Mouse (Mus musculus) MEL (cell line): ENCODE results near the gene Inppl1. TPM values are rescaled to one million over a fixed set of nuclear protein-coding genes. Genes with fewer than 3 reads are reported as not detected.

ENCODE experiments used
- DNase-seq: peaks from one replicate; pipeline ENCODE4 v3.0.0; 2011; ENCODE audit warnings: low read depth, low spot score
- H3K27ac ChIP-seq: 2 replicates; pipeline ENCODE4 v1.5.1; 2012; ENCODE audit warnings: low read depth, mild to moderate bottlenecking, control low read depth, low read length, moderate library complexity; ENCODE audit not compliant: control insufficient read depth
- H3K27me3 ChIP-seq, 2 experiments: fragments of 150-350 bp in 1 of 2; sonication (generic) in 1 of 2; 2 replicates each; pipeline ENCODE4 v1.6.1; 2012; ENCODE audit warnings: low read length in 2 of 2, mild to moderate bottlenecking in 2 of 2, improper control_type of control experiment in 1 of 2, moderate library complexity in 1 of 2; ENCODE audit not compliant: insufficient read depth in 2 of 2, control insufficient read depth in 1 of 2
- H3K36me3 ChIP-seq, 2 experiments: 2 replicates each; pipeline ENCODE4 v1.6.1; 2012 to 2014; ENCODE audit warnings: low read length in 2 of 2, improper control_type of control experiment in 1 of 2, inconsistent platforms in 1 of 2, mild to moderate bottlenecking in 1 of 2; ENCODE audit not compliant: insufficient read depth in 2 of 2, control insufficient read depth in 1 of 2
- H3K4me1 ChIP-seq, 2 experiments: fragments of 150-350 bp in 1 of 2; sonication (generic) in 1 of 2; 2 replicates each; pipeline ENCODE4 v1.6.1; 2012; ENCODE audit warnings: low read length in 2 of 2, improper control_type of control experiment in 1 of 2, mild to moderate bottlenecking in 1 of 2; ENCODE audit not compliant: insufficient read depth in 2 of 2, control insufficient read depth in 1 of 2
- H3K4me3 ChIP-seq, 2 experiments: fragments of 150-350 bp in 1 of 2; sonication (generic) in 1 of 2; 2 replicates each; pipeline ENCODE4 v1.5.1; 2012; ENCODE audit warnings: low read depth in 2 of 2, low read length in 2 of 2, mild to moderate bottlenecking in 2 of 2, moderate library complexity in 2 of 2, control low read depth in 1 of 2, improper control_type of control experiment in 1 of 2; ENCODE audit not compliant: control insufficient read depth in 1 of 2, insufficient read depth in 1 of 2
- H3K79me2 ChIP-seq: 2 replicates; pipeline ENCODE4 v1.6.1; 2012; ENCODE audit warnings: mild to moderate bottlenecking, low read length, moderate library complexity; ENCODE audit not compliant: control insufficient read depth, poor library complexity, insufficient read depth
- H3K9ac ChIP-seq: 2 replicates; pipeline ENCODE4 v1.6.1; 2012; ENCODE audit warnings: low read depth, mild to moderate bottlenecking, control low read depth, low read length, moderate library complexity; ENCODE audit not compliant: control insufficient read depth, poor library complexity, severe bottlenecking
- H3K9me3 ChIP-seq: fragments of 150-350 bp; sonication (generic); replicated peaks from 2 replicates; pipeline ENCODE4 v1.6.1; 2012; ENCODE audit warnings: mild to moderate bottlenecking, low read length, improper control_type of control experiment, moderate library complexity; ENCODE audit not compliant: insufficient read depth
- BHLHE40 ChIP-seq: IDR thresholded peaks from 2 replicates; pipeline ENCODE4 v1.6.1; 2012; ENCODE audit warnings: low read depth, mild to moderate bottlenecking, inconsistent platforms, low read length, improper control_type of control experiment, borderline replicate concordance
- CTCF ChIP-seq, 3 experiments: IDR thresholded peaks in 2 of 3; conservative IDR thresholded peaks in 1 of 3; 2 replicates each; pipeline ENCODE4 v1.5.1; 2011 to 2012; ENCODE audit warnings: low read length in 3 of 3, low read depth in 2 of 3, mild to moderate bottlenecking in 2 of 3, improper control_type of control experiment in 1 of 3, inconsistent platforms in 1 of 3, mixed read lengths in 1 of 3, moderate library complexity in 1 of 3; ENCODE audit not compliant: control insufficient read depth in 1 of 3, insufficient read depth in 1 of 3, poor library complexity in 1 of 3, severe bottlenecking in 1 of 3
- E2F4 ChIP-seq: IDR thresholded peaks from 2 replicates; pipeline ENCODE4 v1.6.1; 2011; ENCODE audit warnings: low read depth, low read length, improper control_type of control experiment, borderline replicate concordance
- ELF1 ChIP-seq: IDR thresholded peaks from 2 replicates; pipeline ENCODE4 v1.6.1; 2014; ENCODE audit warnings: low read depth, mild to moderate bottlenecking, inconsistent platforms, low read length, improper control_type of control experiment, moderate library complexity
- GABPA ChIP-seq: IDR thresholded peaks from 2 replicates; pipeline ENCODE4 v1.6.1; 2012; ENCODE audit warnings: low read depth, mild to moderate bottlenecking, inconsistent platforms, low read length, improper control_type of control experiment, moderate library complexity
- JUND ChIP-seq: IDR thresholded peaks from 2 replicates; pipeline ENCODE4 v1.6.1; 2011; ENCODE audit warnings: low read depth, mild to moderate bottlenecking, improper control_type of control experiment, low read length
- KAT2A ChIP-seq: conservative IDR thresholded peaks from 2 replicates; pipeline ENCODE4 v1.6.1; 2012; ENCODE audit warnings: low read depth, low read length, improper control_type of control experiment, inconsistent platforms
- MAX ChIP-seq: IDR thresholded peaks from 2 replicates; pipeline ENCODE4 v1.6.1; 2011; ENCODE audit warnings: low read length, improper control_type of control experiment
- MXI1 ChIP-seq: IDR thresholded peaks from 2 replicates; pipeline ENCODE4 v1.6.1; 2011; ENCODE audit warnings: mild to moderate bottlenecking, low read depth, low read length, improper control_type of control experiment
- MYC ChIP-seq: IDR thresholded peaks from 2 replicates; pipeline ENCODE4 v1.6.1; 2011; ENCODE audit warnings: low read depth, mild to moderate bottlenecking, low read length, improper control_type of control experiment, moderate library complexity
- NELFE ChIP-seq: IDR thresholded peaks from 2 replicates; pipeline ENCODE4 v1.6.1; 2011; ENCODE audit warnings: low read depth, low read length, improper control_type of control experiment
- POLR2A ChIP-seq, 2 experiments: IDR thresholded peaks; 2 replicates each; pipeline ENCODE4 v1.6.1; 2011 to 2012; ENCODE audit warnings: low read length in 2 of 2, mild to moderate bottlenecking in 2 of 2, control low read depth in 1 of 2, improper control_type of control experiment in 1 of 2, low read depth in 1 of 2, moderate library complexity in 1 of 2; ENCODE audit not compliant: control insufficient read depth in 1 of 2, insufficient read depth in 1 of 2, poor library complexity in 1 of 2
- POLR2AphosphoS2 ChIP-seq: IDR thresholded peaks from 2 replicates; pipeline ENCODE4 v1.6.1; 2011; ENCODE audit warnings: low read length, improper control_type of control experiment
- RAD21 ChIP-seq: IDR thresholded peaks from 2 replicates; pipeline ENCODE4 v1.6.1; 2011; ENCODE audit warnings: mild to moderate bottlenecking, low read depth, low read length, improper control_type of control experiment
- RCOR1 ChIP-seq: IDR thresholded peaks from 2 replicates; pipeline ENCODE4 v1.6.1; 2012; ENCODE audit warnings: low read depth, mild to moderate bottlenecking, inconsistent platforms, low read length, improper control_type of control experiment
- SIN3A ChIP-seq: IDR thresholded peaks from 2 replicates; pipeline ENCODE4 v1.6.1; 2012; ENCODE audit warnings: low read length, improper control_type of control experiment, inconsistent platforms
- SMC3 ChIP-seq: IDR thresholded peaks from 2 replicates; pipeline ENCODE4 v1.6.1; 2011; ENCODE audit warnings: low read depth, low read length, improper control_type of control experiment
- UBTF ChIP-seq: IDR thresholded peaks from 2 replicates; pipeline ENCODE4 v1.6.1; 2012; ENCODE audit warnings: low read depth, mild to moderate bottlenecking, inconsistent platforms, low read length, improper control_type of control experiment, moderate library complexity, borderline replicate concordance; ENCODE audit not compliant: insufficient read depth
- USF1 ChIP-seq: IDR thresholded peaks from 2 replicates; pipeline ENCODE4 v1.6.1; 2014; ENCODE audit warnings: low read depth, mild to moderate bottlenecking, inconsistent platforms, low read length, improper control_type of control experiment, moderate library complexity
- USF2 ChIP-seq, 2 experiments: IDR thresholded peaks; 2 replicates each; pipeline ENCODE4 v1.6.1; 2011 to 2012; ENCODE audit warnings: improper control_type of control experiment in 2 of 2, low read length in 2 of 2, borderline replicate concordance in 1 of 2, inconsistent platforms in 1 of 2, low read depth in 1 of 2, mild to moderate bottlenecking in 1 of 2; ENCODE audit not compliant: insufficient read depth in 1 of 2
- ZC3H11A ChIP-seq: IDR thresholded peaks from 2 replicates; pipeline ENCODE4 v1.6.1; 2012; ENCODE audit warnings: low read depth, mild to moderate bottlenecking, inconsistent platforms, low read length, improper control_type of control experiment
- ZKSCAN1 ChIP-seq: IDR thresholded peaks from 2 replicates; pipeline ENCODE4 v1.6.1; 2012; ENCODE audit warnings: low read depth, mild to moderate bottlenecking, inconsistent platforms, low read length, improper control_type of control experiment, moderate library complexity
- ZMIZ1 ChIP-seq: IDR thresholded peaks from 2 replicates; pipeline ENCODE4 v1.6.1; 2012; ENCODE audit warnings: low read depth, mild to moderate bottlenecking, inconsistent platforms, low read length, improper control_type of control experiment, moderate library complexity
- ZNF384 ChIP-seq: IDR thresholded peaks from 2 replicates; pipeline ENCODE4 v1.6.1; 2012; ENCODE audit warnings: low read depth, mild to moderate bottlenecking, inconsistent platforms, low read length, improper control_type of control experiment
- polyA plus RNA-seq, 2 experiments: library from polyadenylated mRNA; stranded (reverse) in 1 of 2; unstranded in 1 of 2; fragments of >175 nt in 1 of 2; fragments of >200 nt in 1 of 2; gene quantifications; 2 replicates each; pipeline versions ENCODE4 v1.2.1 to v1.2.4; 2012; ENCODE audit warnings: low replicate concordance in 2 of 2, low read depth in 1 of 2; ENCODE audit not compliant: insufficient read length in 2 of 2, insufficient read depth in 1 of 2, missing spikeins in 1 of 2
- total RNA-seq: library from RNA; depleted of rRNA; stranded (reverse); fragments of 300-350 nt; gene quantifications from 2 replicates; pipeline ENCODE4 v1.2.3, GENCODE M21; 2012

The Inppl1 gene
- total and polyA plus RNA-seq, 3 experiments, result 9.5 to 31.3 TPM; not detected in 1

- Histone ChIP-seq H3K36me3 (no peaks in the 10 kb centered on the region), H3K9me3 (no peaks in the 10 kb centered on the region), H3K4me1 (0 out of 4 replicates have a peak, but pooled peaks cover 0 to 5% of the 10 kb centered on the region in 2 experiments), H3K79me2 (peaks cover 3% of the 10 kb centered on the region; the same call in 1 of the 2 replicates), H3K27me3 (no peaks in the 10 kb centered on the region), H3K27ac (no peak overlapping the region), H3K9ac (no peak overlapping the region), H3K4me3 (no peak overlapping the region)
- DNase-seq, result no peak
- no peak for TF ChIP-seq SMC3
- no peak for TF ChIP-seq MAX
- TF ChIP-seq KAT2A, result no peak
- no peak for TF ChIP-seq ELF1
- TF ChIP-seq RCOR1, result no peak
- no peak for TF ChIP-seq MYC
- no peak for TF ChIP-seq ZMIZ1
- TF ChIP-seq ZNF384, result no peak
- TF ChIP-seq GABPA, result no peak
- TF ChIP-seq ZKSCAN1, result no peak
- no peak for TF ChIP-seq UBTF
- no peak for TF ChIP-seq MXI1
- no peak for TF ChIP-seq NELFE
- no peak for TF ChIP-seq JUND
- no peak for TF ChIP-seq E2F4
- no peak for TF ChIP-seq USF1
Measured at GRCm38 (mm10) chr7:101834903-101835302, 3.1 kb downstream of the Inppl1 start.

GRCm38 (mm10) chr7:101833916-101834584, 4.0 kb downstream of the Inppl1 start:
- peaks cover 3% of the 10 kb centered on the region; the same call in 1 of the 2 replicates for H3K79me2 ChIP-seq
- H3K36me3 ChIP-seq, result no peaks in the 10 kb centered on the region
- H3K9me3 ChIP-seq, result no peaks in the 10 kb centered on the region
- TF ChIP-seq SIN3A (no peak), POLR2AphosphoS2 (no peak), UBTF (no peak), BHLHE40 (no peak), RAD21 (no peak), GABPA (no peak), E2F4 (no peak), USF2 (IDR thresholded peaks at IDR 0.05; ENCODE audit: borderline replicate concordance in 1 of 2, insufficient read depth in 1 of 2, low read depth in 1 of 2, low read length in 2 of 2) (no peak), POLR2A (IDR thresholded peaks at IDR 0.05; ENCODE audit: control insufficient read depth in 1 of 2, insufficient read depth in 1 of 2, low read depth in 1 of 2, low read length in 2 of 2, poor library complexity in 1 of 2) (no peak), ZC3H11A (no peak), JUND (no peak), MAX (no peak), ZMIZ1 (no peak), CTCF (IDR thresholded peaks at IDR 0.05 in 2 of 3, conservative IDR thresholded peaks at IDR 0.05 in 1 of 3; ENCODE audit: control insufficient read depth in 1 of 3, insufficient read depth in 1 of 3, low read depth in 2 of 3, low read length in 3 of 3, poor library complexity in 1 of 3, severe bottlenecking in 1 of 3) (no peak)
- H3K27ac ChIP-seq, result no peak overlapping the region
- no peaks in the 10 kb centered on the region for H3K27me3 ChIP-seq
- H3K9ac ChIP-seq, result no peak overlapping the region
- no peak for DNase-seq
- H3K4me1 ChIP-seq, result 0 out of 4 replicates have a peak, but pooled peaks cover 0 to 5% of the 10 kb centered on the region in 2 experiments
- H3K4me3 ChIP-seq, result no peak overlapping the region
